Mouse (Mus musculus) cerebellum, adult (tissue): ENCODE data around the gene Pglyrp3.
"Not testable (repeated sequence)": the region's sequence is repeated elsewhere in the genome, so short reads cannot be mapped to it uniquely, and the experiment has no call there.

Experiments used
- ATAC-seq: cut with Nextera tagmentation; 2 replicates; pipeline ENCODE4 v1.9.2; 2017; ENCODE audit warnings: mild to moderate bottlenecking, moderate library complexity, mixed read lengths; ENCODE audit not compliant: insufficient number of reproducible peaks, low FRiP score, low TSS enrichment

Gene Pglyrp3

DNA sequence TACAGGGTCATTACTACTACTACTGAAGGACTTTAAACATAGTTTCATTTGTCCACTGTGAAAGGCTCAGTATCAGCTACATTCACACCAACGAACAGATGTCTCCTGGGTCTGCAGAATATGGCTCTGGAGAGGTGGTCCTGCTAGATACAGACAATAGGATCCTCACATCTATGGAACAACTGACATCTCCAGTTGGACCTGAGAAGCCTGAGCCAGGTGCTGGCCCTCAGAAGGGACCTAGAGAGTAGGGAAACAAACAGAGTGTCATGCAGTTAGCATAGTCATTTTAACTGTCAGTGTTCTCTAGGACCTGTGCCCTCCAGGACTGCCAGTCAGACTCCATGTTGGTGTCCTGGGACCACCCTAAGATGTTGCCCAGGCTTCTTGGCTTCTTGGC is at the start of gene Pglyrp3:
Gene Pglyrp3, plus strand, starts transcription at position 301 of the 400 bp plus-strand sequence.
- no peak for ATAC-seq

- no peak for ATAC-seq
These were observed 3.4 kb upstream of the Pglyrp3 start for GRCm38 (mm10) chr3:92011001-92011400.

DNA sequence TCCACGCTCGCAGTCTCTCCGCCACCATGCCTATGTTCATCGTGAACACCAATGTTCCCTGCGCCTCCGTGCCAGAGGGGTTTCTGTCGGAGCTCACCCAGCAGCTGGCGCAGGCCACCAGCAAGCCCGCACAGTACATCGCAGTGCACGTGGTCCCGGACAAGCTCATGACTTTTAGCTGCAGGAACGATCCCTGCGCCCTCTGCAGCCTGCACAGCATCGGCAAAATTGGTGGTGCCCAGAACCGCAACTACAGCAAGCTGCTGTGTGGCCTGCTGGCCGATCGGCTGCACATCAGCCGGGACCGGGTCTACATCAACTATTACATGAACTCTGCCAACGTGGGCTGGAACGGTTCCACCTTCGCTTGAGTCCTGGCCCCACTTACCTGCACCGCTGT is 10.2 kb downstream of the Pglyrp3 start:
- not testable (repeated sequence) for ATAC-seq

DNA sequence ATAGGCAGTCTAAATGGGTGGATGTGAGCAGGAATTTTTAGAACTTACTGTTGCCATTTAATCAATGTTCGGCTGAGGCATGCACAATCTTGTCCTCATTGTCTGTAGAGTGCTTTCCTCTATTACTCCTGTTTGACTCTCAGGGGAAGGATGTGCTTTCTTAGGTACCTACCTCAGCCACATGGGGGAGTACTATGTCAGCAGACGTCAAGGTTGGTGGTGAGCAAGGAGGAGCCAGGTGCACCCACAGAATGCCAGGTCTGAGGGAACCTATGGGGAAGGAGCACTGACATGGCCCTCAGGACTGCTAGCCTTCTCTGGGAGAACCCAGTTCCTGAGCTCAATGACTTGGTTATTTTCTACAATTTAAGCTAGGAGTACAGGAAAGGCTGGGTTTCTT is 18.8 kb downstream of the Pglyrp3 start:
- ATAC-seq = no peak

DNA sequence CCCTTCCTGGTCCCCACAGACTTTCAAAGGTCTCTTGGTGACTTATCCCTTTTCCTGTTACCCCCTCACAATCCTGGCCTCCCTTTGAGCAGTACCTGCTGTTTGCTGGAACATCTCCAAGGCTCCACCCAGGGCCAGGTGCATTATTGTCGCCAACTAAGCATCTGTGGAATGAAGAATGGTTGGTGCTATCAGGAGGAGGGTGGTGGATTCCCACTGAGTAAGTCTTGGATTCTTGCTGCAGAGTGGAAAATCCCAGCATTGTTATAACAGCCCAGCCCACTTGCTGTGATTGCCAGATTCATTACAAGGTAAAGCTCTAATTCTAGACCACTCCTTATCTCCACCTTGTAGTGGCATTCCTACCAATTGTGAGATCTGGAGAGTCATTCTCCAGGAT is 19.5 kb downstream of the Pglyrp3 start:
- ATAC-seq = no peak

GRCm38 (mm10) chr3:92050382-92051054 is 36.1 kb downstream of the Pglyrp3 start:
- ATAC-seq = no peak

- peak; percentile 26; the same call in 1 of the 2 replicates for ATAC-seq
These were observed 66.3 kb downstream of the Pglyrp3 start for GRCm38 (mm10) chr3:92080462-92081284.
